ENCODE assay signal across 16 mouse cellular contexts in the genomic region with DNA sequence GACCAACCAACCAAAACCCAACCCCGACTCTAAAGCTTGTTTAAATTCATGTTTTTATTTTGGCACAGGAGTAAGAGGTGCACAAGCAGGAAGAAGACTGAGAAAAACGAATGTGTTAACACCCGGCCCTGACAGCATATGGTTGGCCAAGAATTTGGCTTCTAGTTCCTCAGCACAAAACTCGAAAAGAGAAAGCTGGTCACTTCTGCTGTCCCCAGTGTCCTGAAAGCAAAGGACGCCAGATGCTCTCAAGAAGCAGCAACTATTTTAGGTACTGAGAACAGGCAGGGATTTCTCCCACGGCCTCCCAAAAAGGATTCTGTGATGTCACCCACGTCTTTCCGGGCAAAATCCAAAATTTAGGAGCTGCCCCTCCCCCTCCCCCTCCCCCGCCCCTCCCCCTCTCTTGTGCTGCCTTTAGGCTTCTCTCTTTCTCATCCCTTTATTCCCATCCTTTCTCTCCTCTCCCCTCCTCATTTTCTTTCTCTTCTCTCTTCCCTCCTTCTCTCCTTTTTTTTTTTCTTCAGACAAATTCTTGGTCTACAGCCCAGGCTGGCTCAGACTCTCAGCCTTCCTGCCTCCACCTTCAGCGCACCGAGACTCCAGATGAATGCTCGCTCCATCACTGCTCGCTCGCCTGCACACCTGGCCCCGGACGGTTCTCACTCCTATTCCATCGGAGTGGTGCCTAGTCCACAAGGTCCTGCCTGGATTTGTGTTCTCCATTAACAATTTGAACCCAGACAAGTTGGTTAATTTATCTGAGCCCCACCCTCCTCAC. TPM values are rescaled to one million over a fixed set of nuclear protein-coding genes. Genes with fewer than 3 reads are reported as not detected.
DNase-seq lines count a peak whose midpoint lies in the region; ATAC-seq and TF ChIP-seq lines count a peak whose summit lies in the region.
"Had no signal": no experiment of that assay in that cellular context is flagged by ENCODE, and none has a peak within 500 bp of the region (broad histone marks: within the 10 kb centered on the region; RNA-seq: fewer than 3 reads in every experiment).

No protein-coding gene starts in this region.

- H3K36me3 ChIP-seq in stomach, postnatal 0 days (ENCODE audit: control insufficient read depth, insufficient read depth, low read length) = no peaks in the 10 kb centered on the region
- H3K36me3 ChIP-seq: G1E; hindbrain, embryonic 15.5 days; liver, embryonic 13.5 days; midbrain, embryonic 15.5 days had no signal

- no peak for TF ChIP-seq CTCF in left cerebral cortex, adult 2 months (IDR thresholded peaks at IDR 0.05)
- TF ChIP-seq CTCF in stomach, postnatal 0 days (IDR thresholded peaks at IDR 0.05; ENCODE audit: low read depth) = no peak

- no peak for TF ChIP-seq EP300 in stomach, postnatal 0 days (optimal IDR thresholded peaks at IDR 0.05)

- no peak for ATAC-seq in stomach, postnatal 0 days (ENCODE audit: low FRiP score, low TSS enrichment)
- ATAC-seq: intestine, embryonic 16.5 days; midbrain, embryonic 15.5 days had no signal

- no peak overlapping the region for H3K9ac ChIP-seq in stomach, postnatal 0 days (ENCODE audit: low read length)
- H3K9ac ChIP-seq: hindbrain, embryonic 15.5 days; liver, embryonic 13.5 days; midbrain, embryonic 15.5 days had no signal

- peak; percentile 42 to 43 for DNase-seq in layer of hippocampus, adult 8-10 months (ENCODE audit: low spot score in 2 of 2)
- no peak for DNase-seq in layer of hippocampus, postnatal 10 days (ENCODE audit: low spot score in 2 of 2)
- DNase-seq in frontal cortex, adult 2 months (ENCODE audit: extremely low spot score in 1 of 2, low spot score in 1 of 2) = peak; percentile 82 to 86
- DNase-seq in left cerebral cortex, adult 2 months (ENCODE audit: extremely low spot score in 1 of 2, low spot score in 2 of 2) = peak in 1 of 2 experiments; percentile 62
- DNase-seq in right cerebral cortex, postnatal 14 days = peak; percentile 36
- DNase-seq in spleen, postnatal 14 days (ENCODE audit: low spot score in 2 of 2) = no peak
- no peak for DNase-seq in stomach, postnatal 0 days (ENCODE audit: low spot score)
- DNase-seq: cerebellum, postnatal 36 days; liver, embryonic 13.5 days; thymus, postnatal 36 days had no signal

- no peak overlapping the region for H3K4me3 ChIP-seq in left cerebral cortex, adult 2 months
- no peak overlapping the region for H3K4me3 ChIP-seq in stomach, postnatal 0 days (ENCODE audit: low read depth, low read length)
- H3K4me3 ChIP-seq: erythroblast, embryonic 14.5 days; hindbrain, embryonic 15.5 days; liver, embryonic 13.5 days; midbrain, embryonic 15.5 days had no signal

- peak overlapping the region; percentile 83 for H3K27ac ChIP-seq in left cerebral cortex, adult 2 months
- H3K27ac ChIP-seq in stomach, postnatal 0 days (replicated peaks) = no peak overlapping the region
- H3K27ac ChIP-seq: hindbrain, embryonic 15.5 days; liver, embryonic 13.5 days; midbrain, embryonic 15.5 days had no signal

- intact Hi-C loops in left cerebral cortex, adult 2 months (cut with DNase I) = loop anchor here (2.0 kb wide), 1 partner anchor 42 kb away; no protein-coding TSS in a partner anchor

- no peak overlapping the region for H3K4me2 ChIP-seq in stomach, postnatal 0 days (replicated peaks; ENCODE audit: low read depth)
- H3K4me2 ChIP-seq: heart, embryonic 11.5 days; hindbrain, embryonic 15.5 days; liver, embryonic 13.5 days; midbrain, embryonic 15.5 days had no signal

- H3K9me3 ChIP-seq in stomach, postnatal 0 days (ENCODE audit: control insufficient read depth, low read length) = no peaks in the 10 kb centered on the region
- H3K9me3 ChIP-seq: G1E; hindbrain, embryonic 15.5 days; liver, embryonic 13.5 days; midbrain, embryonic 15.5 days had no signal

- no peaks in the 10 kb centered on the region for H3K4me1 ChIP-seq in stomach, postnatal 0 days (replicated peaks; ENCODE audit: control insufficient read depth, insufficient read depth)
- H3K4me1 ChIP-seq: liver, embryonic 13.5 days had no signal

- no peaks in the 10 kb centered on the region for H3K27me3 ChIP-seq in stomach, postnatal 0 days (ENCODE audit: control insufficient read depth, insufficient read depth, low read length)
- H3K27me3 ChIP-seq: hindbrain, embryonic 15.5 days; liver, embryonic 13.5 days; midbrain, embryonic 15.5 days had no signal

- WGBS in stomach, postnatal 0 days = 43% methylated on average over 16 of the region's 17 CpGs

RNA-seq across cellular contexts. Expression of gene Pin1, which starts 33.4 kb away (rescaled TPM):
- total RNA-seq in layer of hippocampus, adult 8-10 months (2022) = 10 to 100 TPM; 31.2 to 32.2 (median 31.6) TPM
- total RNA-seq in layer of hippocampus, postnatal 10 days (2021) = 10 to 100 TPM; 31.7 to 32.6 TPM
- polyA plus RNA-seq in frontal cortex, adult 2 months (2012; rRNA removed) = 38.9 and 42.4 TPM in 2 replicates
- 10 to 100 TPM; 40.0 to 41.5 TPM for total RNA-seq in left cerebral cortex, adult 2 months (2021)
- polyA plus RNA-seq in stomach, postnatal 0 days (2015; fragmentation: Nextera tagmentation; extraction: Ambion mirVana) = 28.2 and 28.7 TPM in 2 replicates

RNA-seq across cellular contexts. Expression of gene Fbxl12, which starts 40.7 kb away (rescaled TPM):
- 10 to 100 TPM; 23.2 to 32.3 (median 30.1) TPM for total RNA-seq in layer of hippocampus, adult 8-10 months (2022)
- 10 to 100 TPM; 18.5 to 23.8 TPM for total RNA-seq in layer of hippocampus, postnatal 10 days (2021)
- polyA plus RNA-seq in frontal cortex, adult 2 months (2012; rRNA removed) = 29.3 and 29.9 TPM in 2 replicates
- 10 to 100 TPM; 26.4 to 28.6 TPM for total RNA-seq in left cerebral cortex, adult 2 months (2021)
- polyA plus RNA-seq in stomach, postnatal 0 days (2015; fragmentation: Nextera tagmentation; extraction: Ambion mirVana) = 7.2 and 8.2 TPM in 2 replicates

RNA-seq across cellular contexts. Expression of gene Ubl5, which starts 42.6 kb away (rescaled TPM):
- 100 to 1,000 TPM; 231 to 321 (median 276) TPM for total RNA-seq in layer of hippocampus, adult 8-10 months (2022)
- 100 to 1,000 TPM; 318 to 356 TPM for total RNA-seq in layer of hippocampus, postnatal 10 days (2021)
- 497 and 499 TPM in 2 replicates for polyA plus RNA-seq in frontal cortex, adult 2 months (2012; rRNA removed)
- 100 to 1,000 TPM; 289 to 312 TPM for total RNA-seq in left cerebral cortex, adult 2 months (2021)
- 451 and 481 TPM in 2 replicates for polyA plus RNA-seq in stomach, postnatal 0 days (2015; fragmentation: Nextera tagmentation; extraction: Ambion mirVana)

Comparison
In these comparisons a context has a peak if more than half of its experiments do, and no peak if none do; other contexts are left out.
1. DNase-seq: peak in layer of hippocampus, adult 8-10 months (2 of 2), frontal cortex, adult 2 months (2 of 2) and right cerebral cortex, postnatal 14 days (single experiment); none in layer of hippocampus, postnatal 10 days (0 of 2), spleen, postnatal 14 days (0 of 2) and stomach, postnatal 0 days (single experiment).